Mouse (Mus musculus) thymus, postnatal 0 days (tissue): ENCODE data around the gene Ntng2. TPM values are rescaled to one million over a fixed set of nuclear protein-coding genes. Genes with fewer than 3 reads are reported as not detected.

Experiments used
- DNase-seq: peaks from one replicate; pipeline ENCODE4 v3.0.0-alpha.2; 2015; ENCODE audit warnings: low spot score
- polyA plus RNA-seq: library from polyadenylated mRNA; unstranded; fragments of >200 nt; fragmentation: Nextera tagmentation; extraction: Ambion mirVana; gene quantifications from 2 replicates; pipeline ENCODE4 v1.2.1, GENCODE M21; 2015

Gene Ntng2
- polyA plus RNA-seq, 1 experiment from 2014 or later = 0.18 TPM

DNA sequence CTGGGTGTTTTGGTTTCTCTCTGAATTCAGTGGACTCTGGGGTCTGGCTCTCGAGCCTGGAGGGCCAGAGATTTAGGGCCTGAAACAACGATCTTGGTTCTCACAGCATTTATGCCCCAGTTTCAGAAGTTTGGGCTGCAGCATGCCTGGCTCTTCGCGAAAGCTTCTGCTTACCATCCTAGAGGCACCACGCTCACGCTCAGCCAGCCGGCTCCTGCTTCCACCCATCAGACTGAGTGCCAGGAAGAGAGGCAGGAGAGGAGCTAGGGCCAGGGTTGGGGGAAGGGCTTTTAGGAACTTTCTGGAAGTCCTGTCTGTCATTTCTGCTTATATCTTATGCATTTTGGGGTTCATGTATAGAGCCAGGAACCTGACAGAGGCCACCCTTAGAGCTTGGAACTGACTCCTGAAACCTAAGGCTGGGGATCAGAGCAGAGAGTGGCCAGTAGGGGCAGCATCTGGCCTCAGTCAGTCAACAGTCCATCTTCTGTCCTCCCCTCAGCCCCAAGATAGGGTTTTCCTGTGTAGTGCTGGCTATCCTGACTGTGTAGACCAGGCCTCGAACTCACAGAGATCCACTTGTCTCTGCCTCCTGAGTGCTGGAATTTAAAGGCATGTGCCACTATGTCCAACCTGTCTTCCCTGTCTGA is 60.1 kb downstream of the Ntng2 start:
- no peak for DNase-seq

DNA sequence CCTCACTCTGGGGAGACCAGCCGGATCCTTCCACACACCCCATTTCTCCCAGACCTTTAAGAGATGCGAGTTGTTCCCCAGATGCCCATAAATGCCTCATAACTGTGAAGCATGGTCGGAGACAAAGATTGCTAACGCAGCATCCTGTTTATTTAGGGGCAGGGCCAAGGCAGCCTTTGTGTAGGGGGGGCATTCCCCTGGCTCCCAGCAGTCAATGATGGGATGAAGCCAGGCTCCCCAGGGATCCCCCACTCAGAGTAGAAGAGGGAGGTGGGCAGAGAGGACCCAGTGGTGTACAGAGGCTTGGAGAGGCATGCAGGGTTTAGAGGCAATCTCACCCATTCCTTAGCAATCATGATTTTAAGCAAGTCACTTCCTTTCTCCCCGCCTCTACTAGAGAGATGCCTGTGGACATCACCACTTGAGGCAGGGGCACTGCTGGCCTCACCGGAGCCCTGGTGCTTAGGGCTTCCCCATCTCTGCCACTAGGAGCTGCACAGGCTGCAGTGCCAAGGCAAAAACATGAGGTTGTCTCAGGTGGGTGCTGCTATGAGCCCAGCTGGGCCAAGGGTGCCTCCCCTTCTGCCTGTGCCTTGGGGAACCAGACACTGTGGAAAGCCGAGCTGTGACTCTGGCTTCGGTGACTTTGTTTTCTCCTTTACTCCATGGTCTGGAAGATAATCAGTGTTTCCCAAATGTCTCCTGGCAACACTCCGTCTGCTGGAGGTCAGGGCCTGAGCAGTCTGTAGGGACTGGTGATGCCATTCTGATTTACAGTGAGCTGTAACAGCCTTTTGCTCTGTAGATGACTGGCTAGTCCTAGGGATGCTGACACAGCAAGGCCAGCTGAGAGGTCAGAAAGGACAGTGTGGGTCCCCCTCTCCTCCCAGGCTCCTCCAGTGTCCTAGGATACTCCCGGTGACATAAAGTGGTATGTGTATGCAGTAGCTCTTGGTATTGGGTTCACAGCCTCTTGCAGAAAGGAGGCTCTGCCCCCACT is 61.3 kb downstream of the Ntng2 start:
- DNase-seq = no peak

DNA sequence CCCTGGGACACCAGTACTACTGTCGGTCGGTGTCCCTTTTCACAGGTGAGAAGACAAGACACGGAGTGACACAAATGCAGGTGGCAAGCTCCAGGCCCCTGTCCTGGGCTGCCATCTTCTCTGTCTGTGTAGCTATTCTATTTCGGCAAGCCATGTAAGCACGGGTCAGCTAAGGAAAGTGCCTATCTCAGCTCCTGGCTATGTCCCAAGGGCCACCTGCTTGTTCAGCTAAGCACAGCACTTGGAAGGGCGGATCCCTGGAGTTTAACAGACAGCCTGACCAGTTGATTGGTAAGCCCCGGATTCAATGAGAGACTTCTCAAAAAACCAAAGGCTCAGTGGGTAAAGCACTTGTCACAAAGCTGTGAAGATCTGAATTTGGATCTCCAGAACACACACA is 62.4 kb downstream of the Ntng2 start:
- DNase-seq = no peak

DNA sequence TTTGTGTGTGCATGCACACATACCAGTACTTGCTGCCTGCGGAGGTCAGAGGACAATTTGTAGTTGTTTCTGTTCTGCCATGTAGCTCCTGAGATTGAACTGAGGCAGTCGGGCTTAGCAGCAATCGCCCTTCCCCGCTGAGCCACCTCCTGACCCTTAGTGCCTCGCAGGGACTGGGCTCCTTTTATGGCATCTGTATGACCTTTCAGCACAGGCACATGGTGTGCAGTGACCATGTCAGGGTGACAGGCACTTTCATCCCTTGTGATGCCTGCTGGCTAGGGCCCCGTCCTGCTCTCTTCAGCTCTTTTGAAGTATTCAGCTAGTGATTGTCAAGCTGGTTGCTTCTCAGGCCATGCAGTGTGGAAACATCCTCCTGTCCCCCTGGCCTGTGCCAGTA is 66.6 kb downstream of the Ntng2 start:
- no peak for DNase-seq

DNA sequence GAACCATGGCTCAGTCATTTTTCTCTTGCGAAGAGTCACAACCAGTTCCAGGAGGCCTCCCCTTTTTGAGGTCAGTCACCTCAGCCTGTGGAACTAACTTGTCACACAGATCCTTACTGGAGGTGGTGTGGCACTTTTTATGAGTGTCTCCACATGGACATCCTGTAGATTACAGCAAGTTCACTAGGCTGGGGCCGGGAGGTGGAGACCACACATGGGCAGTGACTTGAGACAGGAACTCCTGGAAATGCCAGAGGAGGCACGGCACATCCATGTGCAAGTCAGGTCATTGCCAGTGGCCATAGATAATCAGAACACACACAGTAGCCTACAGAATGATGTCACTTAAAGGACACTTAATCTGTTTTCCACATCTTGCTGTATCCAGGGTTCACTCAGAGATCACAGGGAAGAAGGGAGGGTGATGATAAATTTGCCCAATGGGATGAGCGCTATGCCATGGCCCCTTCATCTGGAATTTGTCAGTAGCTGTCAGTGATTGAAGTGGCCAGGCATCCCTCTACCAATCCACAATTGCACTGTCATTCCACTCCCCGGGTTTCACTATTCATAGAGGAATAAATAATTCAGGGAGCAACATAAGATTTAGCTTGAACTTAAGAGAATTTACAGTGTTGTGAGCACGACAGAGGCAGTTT is 69.4 kb downstream of the Ntng2 start:
- no peak for DNase-seq

DNA sequence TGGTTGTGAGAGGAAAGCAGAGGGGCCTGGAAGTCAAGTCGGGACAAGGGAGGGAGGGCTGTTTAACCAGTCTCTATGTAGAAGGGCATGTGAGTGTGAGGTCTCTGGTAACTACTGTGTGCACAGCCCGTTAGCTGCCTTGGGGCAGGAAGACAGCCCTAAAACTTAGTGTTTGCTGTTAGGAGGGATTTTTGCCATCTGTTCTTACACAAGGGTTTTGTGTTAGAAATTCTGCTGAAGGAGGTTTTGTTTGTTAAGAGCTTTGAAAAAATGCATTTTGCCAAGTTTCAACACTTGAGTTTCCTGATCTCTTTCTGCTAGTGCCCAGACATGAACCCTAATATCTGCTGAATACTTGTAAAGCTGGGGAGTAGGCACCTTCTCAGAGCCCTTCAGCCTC is 71.7 kb downstream of the Ntng2 start:
- no peak for DNase-seq

DNA sequence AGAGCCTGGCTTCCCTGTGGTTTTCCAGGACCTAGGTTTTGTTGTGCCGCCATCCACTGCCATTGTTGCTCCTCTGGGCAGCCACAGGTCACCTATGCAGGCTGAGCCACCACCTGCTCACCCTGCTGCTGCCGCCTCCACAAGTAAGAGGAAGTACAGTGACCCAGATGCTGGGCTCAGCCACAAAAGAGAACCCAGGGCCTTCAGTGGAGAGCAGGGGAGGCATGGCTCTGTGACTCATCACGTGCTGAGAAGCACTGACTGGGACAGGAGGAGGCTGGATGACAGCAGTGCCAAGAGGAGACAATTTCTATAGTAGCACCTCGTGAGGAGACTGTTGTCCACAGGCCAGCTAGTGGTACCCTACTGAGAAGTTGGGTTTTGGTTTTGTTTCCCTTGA is 73.0 kb downstream of the Ntng2 start:
- DNase-seq = no peak

DNA sequence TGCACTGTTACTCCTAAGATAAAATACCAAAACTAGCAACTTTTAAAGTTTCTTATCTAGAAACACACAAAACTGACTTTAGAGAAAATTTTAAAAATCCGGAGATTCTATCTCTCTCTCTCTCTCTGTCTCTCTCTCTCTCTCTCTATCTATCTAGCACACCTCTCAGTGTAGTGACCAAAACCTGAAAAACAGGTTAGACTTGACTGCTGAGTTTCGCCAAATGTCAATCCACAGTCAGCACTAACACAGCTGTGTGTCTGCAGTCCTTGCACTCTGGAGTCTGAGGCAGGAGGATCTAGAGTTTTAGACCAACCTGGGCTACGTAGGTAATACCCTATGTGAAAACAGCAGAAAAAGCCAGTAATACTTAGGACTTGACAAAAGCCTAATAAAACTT is 77.9 kb downstream of the Ntng2 start:
- no peak for DNase-seq

DNA sequence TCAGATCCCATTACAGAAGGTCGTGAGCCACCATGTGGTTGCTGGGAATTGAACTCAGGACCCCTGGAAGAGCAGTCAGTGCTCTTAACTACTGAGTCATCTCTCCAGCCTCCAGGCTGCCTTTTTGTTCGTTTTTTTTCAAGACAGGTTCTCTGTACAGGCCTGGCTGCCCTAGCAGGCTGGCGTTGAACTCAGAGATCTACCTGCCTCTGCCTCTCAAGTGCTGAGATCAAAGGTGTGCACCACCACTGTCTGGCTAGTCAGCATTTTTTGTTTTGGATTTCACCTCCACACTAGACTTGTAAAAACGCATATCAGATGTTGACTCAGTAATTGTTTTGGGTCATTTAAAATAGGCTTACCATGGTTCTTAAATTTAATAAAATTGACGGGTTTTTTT is 84.7 kb downstream of the Ntng2 start:
- DNase-seq = no peak

DNA sequence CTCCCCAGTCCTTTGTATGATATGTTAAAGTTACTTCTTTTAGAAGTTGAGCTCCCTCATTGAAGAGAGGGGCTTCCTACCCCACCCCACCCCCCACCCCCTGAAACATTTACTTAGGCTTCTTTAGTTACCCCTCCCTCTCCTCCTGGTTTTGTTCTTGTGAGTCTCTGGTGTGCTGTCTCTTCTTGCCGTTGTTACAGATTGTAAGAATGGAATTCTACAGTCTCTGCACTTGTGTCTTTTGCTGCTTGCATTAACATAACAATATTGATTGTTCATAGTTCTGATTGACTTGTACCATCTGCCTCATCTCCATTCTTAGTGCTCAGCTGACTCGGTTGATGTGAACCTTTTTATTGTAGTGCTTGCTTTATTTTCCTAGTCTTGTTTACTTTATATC is 100.9 kb downstream of the Ntng2 start:
- no peak for DNase-seq

Other genes with a start within 250 kb of the Ntng2 start
- gene Cfap77, start 197.9 kb downstream of the Ntng2 start, polyA plus RNA-seq = 0.27 and 0.40 TPM in 2 replicates
- 10.4 and 11.4 TPM in 2 replicates for gene Ttf1, start 192.7 kb downstream of the Ntng2 start, polyA plus RNA-seq
- gene Setx, start 128.8 kb downstream of the Ntng2 start, polyA plus RNA-seq = 13.2 and 14.9 TPM in 2 replicates
- 57.1 and 58.6 TPM in 2 replicates for gene Med27, start 93.8 kb upstream of the Ntng2 start, polyA plus RNA-seq